Mouse (Mus musculus) liver, embryonic 14.5 days (tissue): ENCODE measurements around the gene Lyrm7.

Experiments used
- CTCF ChIP-seq: IDR thresholded peaks from 2 replicates; pipeline ENCODE4 v1.5.1; 2016; ENCODE audit warnings: antibody characterized with exemption, low read depth, control low read depth
- EP300 ChIP-seq: IDR thresholded peaks from 2 replicates; pipeline ENCODE4 v1.6.1; 2016; ENCODE audit warnings: antibody characterized with exemption, low read depth

DNA sequence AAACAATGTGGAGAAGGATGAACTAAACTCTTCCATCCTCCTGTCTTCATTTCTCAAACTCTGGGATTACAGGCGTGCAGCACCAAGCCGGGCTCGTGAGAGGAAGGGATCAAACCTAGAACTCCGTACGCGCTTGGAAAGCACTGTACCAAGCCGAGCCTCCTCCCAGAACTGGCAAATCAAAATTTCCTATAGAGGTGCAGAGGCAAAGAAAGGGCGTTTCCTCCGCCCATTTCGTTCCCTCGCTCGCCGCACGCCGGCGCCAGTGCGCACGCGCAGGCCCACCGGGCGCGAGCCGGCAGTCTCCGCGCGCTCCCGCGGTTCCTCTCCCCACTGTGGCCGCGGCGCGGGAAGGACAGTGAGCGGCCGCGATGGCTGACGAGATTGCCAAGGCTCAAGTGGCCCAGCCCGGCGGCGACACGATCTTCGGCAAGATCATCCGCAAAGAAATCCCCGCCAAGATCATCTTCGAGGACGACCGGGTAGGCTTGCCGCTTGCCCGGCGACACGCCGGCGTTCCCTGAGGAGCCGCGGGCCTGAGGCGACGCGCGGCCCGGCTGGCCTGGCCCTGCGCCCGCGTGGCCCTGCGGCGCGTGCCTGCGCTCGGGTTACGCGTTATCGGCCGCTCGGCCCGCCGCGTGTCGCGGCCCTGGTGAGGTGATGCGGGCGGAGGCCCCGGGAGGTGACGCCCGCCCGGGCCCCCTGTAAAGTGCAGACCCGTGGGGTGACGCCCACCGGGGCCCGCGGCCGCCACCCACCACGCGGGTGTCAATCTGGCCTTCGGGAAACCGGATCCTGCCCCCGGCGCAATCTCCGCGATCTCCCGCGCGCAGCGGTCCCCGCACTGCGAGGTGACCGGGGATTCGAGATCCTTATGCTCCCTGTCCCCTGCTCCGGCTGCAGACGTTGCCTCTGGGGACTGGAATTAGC lies 5.7 kb upstream of the Lyrm7 start, which contains the start of gene Hint1:
- TF ChIP-seq CTCF, result 0 out of 2 replicates have a peak, but pooled peaks have one; percentile 28
- TF ChIP-seq EP300, result 0 out of 2 replicates have a peak, but pooled peaks have one; percentile 15
